In genomic region chr6:72735206-72735605, GRCm38 (mm10) we compare ENCODE assay signal across 12 mouse cellular contexts. TPM values are rescaled to one million over a fixed set of nuclear protein-coding genes. Genes with fewer than 3 reads are reported as not detected.
A peak's percentile ranks its signal among the peaks of the same experiment; 100 is the strongest.
DNase-seq lines count a peak whose midpoint lies in the region; ATAC-seq lines count a peak whose summit lies in the region.
"Had no signal": no experiment of that assay in that cellular context is flagged by ENCODE, and none has a peak within 500 bp of the region (broad histone marks: within the 10 kb centered on the region; RNA-seq: fewer than 3 reads in every experiment).

No protein-coding gene starts in this region.

- no peaks in the 10 kb centered on the region for H3K9me3 ChIP-seq in forebrain, embryonic 16.5 days (ENCODE audit: control insufficient read depth, low read length)
- H3K9me3 ChIP-seq: hindbrain, embryonic 13.5 days; limb, embryonic 13.5 days had no signal

- no peaks in the 10 kb centered on the region for H3K36me3 ChIP-seq in forebrain, embryonic 16.5 days (ENCODE audit: control insufficient read depth, insufficient read depth)
- H3K36me3 ChIP-seq: hindbrain, embryonic 13.5 days had no signal

- peak; percentile 31 to 51 for DNase-seq in kidney, postnatal 4 days
- no peak for DNase-seq in kidney, adult 11 months
- peak; percentile 36 for DNase-seq in CD4-positive, CD25-positive, alpha-beta regulatory T cell, adult 2 months (ENCODE audit: low read depth, low spot score)
- peak; percentile 37 for DNase-seq in adrenal gland, postnatal 10 days
- no peak for DNase-seq in left cerebral cortex, postnatal 4 days
- DNase-seq: cerebellum, adult 8-10 months; gastrocnemius, postnatal 36 days had no signal

- H3K9ac ChIP-seq in forebrain, embryonic 16.5 days (replicated peaks; ENCODE audit: low read depth, low read length): no peak overlapping the region
- H3K9ac ChIP-seq: hindbrain, embryonic 13.5 days; limb, embryonic 13.5 days had no signal

- intact Hi-C loops in left cerebral cortex, postnatal 4 days (cut with DNase I): no loop called here

- peaks cover 12% of the 10 kb centered on the region for H3K4me1 ChIP-seq in forebrain, embryonic 16.5 days (replicated peaks; ENCODE audit: control insufficient read depth, insufficient read depth, low read length)

- no peak overlapping the region for H3K4me2 ChIP-seq in forebrain, embryonic 16.5 days (ENCODE audit: low read length)
- H3K4me2 ChIP-seq: hindbrain, embryonic 13.5 days; limb, embryonic 13.5 days had no signal

- H3K27me3 ChIP-seq in forebrain, embryonic 16.5 days (replicated peaks; ENCODE audit: control insufficient read depth, insufficient read depth, low read length): no peaks in the 10 kb centered on the region
- H3K27me3 ChIP-seq: hindbrain, embryonic 13.5 days; limb, embryonic 13.5 days had no signal

- ATAC-seq in hematopoietic stem cell, adult 5-6 weeks (replicated peaks in 1 of 2; ENCODE audit: insufficient read depth in 1 of 2, low FRiP score in 2 of 2, low TSS enrichment in 1 of 2, low read depth in 1 of 2, poor library complexity in 2 of 2, severe bottlenecking in 2 of 2): peak; percentile 77 to 92
- no peak for ATAC-seq in activated CD4-positive, CD25-positive, alpha-beta regulatory T cell, adult 4 months
- ATAC-seq in forebrain, embryonic 16.5 days: no peak

- 68% methylated on average over 12 of the region's 12 CpGs for WGBS in forebrain, embryonic 16.5 days

- no peak overlapping the region for H3K27ac ChIP-seq in forebrain, embryonic 16.5 days (ENCODE audit: low read length)
- H3K27ac ChIP-seq: hindbrain, embryonic 13.5 days; limb, embryonic 13.5 days had no signal

- no peak overlapping the region for H3K4me3 ChIP-seq in forebrain, embryonic 16.5 days (replicated peaks; ENCODE audit: low read length)
- H3K4me3 ChIP-seq: hindbrain, embryonic 13.5 days; limb, embryonic 13.5 days had no signal

RNA-seq across cellular contexts. Expression of gene Tcf7l1, which starts 53.8 kb away (rescaled TPM):
- 10 to 100 TPM; 19.6 to 20.1 TPM for total RNA-seq in adrenal gland, postnatal 10 days (2021)
- total RNA-seq in hematopoietic stem cell, adult 5-6 weeks (2017): 0.25 and 0.50 TPM in 2 replicates
- polyA plus RNA-seq in activated CD4-positive, CD25-positive, alpha-beta regulatory T cell, adult 4 months (2017; shearing (Covaris generic)): under 1 TPM; 0.40 to 0.75 TPM
- 1 to 10 TPM; 4.1 to 5.3 TPM for total RNA-seq in left cerebral cortex, postnatal 4 days (2021)
- polyA plus RNA-seq in forebrain, embryonic 16.5 days (2015; fragmentation: Nextera tagmentation; extraction: Ambion mirVana): 4.8 and 6.2 TPM in 2 replicates

Comparison
In these comparisons a context has a peak if more than half of its experiments do, and no peak if none do; other contexts are left out.
1. DNase-seq: peak in kidney, postnatal 4 days (2 of 2), CD4-positive, CD25-positive, alpha-beta regulatory T cell, adult 2 months (single experiment) and adrenal gland, postnatal 10 days (single experiment); none in kidney, adult 11 months (single experiment) and left cerebral cortex, postnatal 4 days (single experiment).
2. ATAC-seq: peak in hematopoietic stem cell, adult 5-6 weeks (2 of 2); none in activated CD4-positive, CD25-positive, alpha-beta regulatory T cell, adult 4 months (single experiment) and forebrain, embryonic 16.5 days (single experiment).